Mouse (Mus musculus) embryonic facial prominence, embryonic 15.5 days (tissue): Measurements from ENCODE around the gene Rpl19. TPM values are rescaled to one million over a fixed set of nuclear protein-coding genes. Genes with fewer than 3 reads are reported as not detected.

Source experiments
- microRNA-seq: library from miRNA; unstranded; fragments of <30 nt; microRNA quantifications from one replicate; pipeline ENCODE4, GENCODE M21; 2016; ENCODE audit warnings: borderline number of aligned reads
- polyA plus RNA-seq: library from polyadenylated mRNA; unstranded; fragments of >200 nt; fragmentation: Nextera tagmentation; extraction: Ambion mirVana; gene quantifications from 2 replicates; pipeline ENCODE4 v1.2.1, GENCODE M21; 2015

Gene Rpl19
- polyA plus RNA-seq, 1 experiment from 2014 or later, result 1,069 TPM

Small RNAs within 50 kb of the gene (microRNA-seq; reads per million reads assigned to microRNA genes)
- not detected for gene Gm27597

Other genes with a start within 250 kb of the Rpl19 start
- 567 and 575 TPM in 2 replicates for gene Rpl23, start 244.3 kb upstream of the Rpl19 start, polyA plus RNA-seq
- 117 and 121 TPM in 2 replicates for gene Lasp1, start 227.7 kb upstream of the Rpl19 start, polyA plus RNA-seq
- gene B230217C12Rik, start 185.9 kb upstream of the Rpl19 start, polyA plus RNA-seq, result 6.8 and 7.4 TPM in 2 replicates
- gene Fbxo47, start 142.6 kb upstream of the Rpl19 start, polyA plus RNA-seq, result 0.39 and 0.57 TPM in 2 replicates
- gene Plxdc1, start 40.3 kb upstream of the Rpl19 start, polyA plus RNA-seq, result 2.3 TPM in 2 replicates
- 13.0 and 14.7 TPM in 2 replicates for gene Arl5c, start 30.5 kb upstream of the Rpl19 start, polyA plus RNA-seq
- gene Cacnb1, start 3.7 kb upstream of the Rpl19 start, polyA plus RNA-seq, result 21.3 and 22.0 TPM in 2 replicates
- gene Stac2, start 26.8 kb downstream of the Rpl19 start, polyA plus RNA-seq, result 0.25 and 0.55 TPM in 2 replicates
- 22.0 and 24.0 TPM in 2 replicates for gene Fbxl20, start 123.7 kb downstream of the Rpl19 start, polyA plus RNA-seq
- 57.9 and 59.1 TPM in 2 replicates for gene Med1, start 166.6 kb downstream of the Rpl19 start, polyA plus RNA-seq
- 9.9 and 10.6 TPM in 2 replicates for gene Cdk12, start 176.3 kb downstream of the Rpl19 start, polyA plus RNA-seq